Mouse (Mus musculus): ENCODE results near the gene Haus3.

DNA sequence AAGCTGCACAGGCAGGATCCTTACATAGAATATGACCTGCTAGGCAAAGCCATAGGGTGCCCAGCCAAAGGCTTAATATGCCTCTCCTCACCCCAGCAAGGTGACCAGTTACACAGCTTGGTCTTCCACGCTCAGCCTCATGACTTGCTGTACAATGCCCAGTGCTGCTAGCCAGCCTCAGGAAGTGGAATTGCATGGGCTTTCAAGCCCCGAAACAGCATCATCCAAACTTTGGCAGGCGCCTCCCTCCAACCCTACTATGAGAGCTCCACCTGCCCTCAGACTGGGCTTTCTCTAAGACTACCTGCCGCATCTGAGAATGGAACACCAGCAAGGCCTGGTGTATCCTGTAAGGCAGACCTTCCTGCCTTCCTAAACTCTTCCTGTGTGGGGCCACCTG lies 8.5 kb upstream of the Haus3 start:
- TF ChIP-seq CTCF (IDR thresholded peaks at IDR 0.05; ENCODE audit: low read depth, low read length) (no peak), POLR2A (IDR thresholded peaks at IDR 0.05; ENCODE audit: extremely low read depth, insufficient read depth, low read length) (no peak)
